Mouse (Mus musculus) WW6 (cell line): ENCODE results near the gene Ccdc183.

Experiments
- DNase-seq: peaks from one replicate; pipeline ENCODE4 v3.0.0-alpha.2; 2013; ENCODE audit warnings: low read depth, low spot score

Ccdc183 gene

DNA sequence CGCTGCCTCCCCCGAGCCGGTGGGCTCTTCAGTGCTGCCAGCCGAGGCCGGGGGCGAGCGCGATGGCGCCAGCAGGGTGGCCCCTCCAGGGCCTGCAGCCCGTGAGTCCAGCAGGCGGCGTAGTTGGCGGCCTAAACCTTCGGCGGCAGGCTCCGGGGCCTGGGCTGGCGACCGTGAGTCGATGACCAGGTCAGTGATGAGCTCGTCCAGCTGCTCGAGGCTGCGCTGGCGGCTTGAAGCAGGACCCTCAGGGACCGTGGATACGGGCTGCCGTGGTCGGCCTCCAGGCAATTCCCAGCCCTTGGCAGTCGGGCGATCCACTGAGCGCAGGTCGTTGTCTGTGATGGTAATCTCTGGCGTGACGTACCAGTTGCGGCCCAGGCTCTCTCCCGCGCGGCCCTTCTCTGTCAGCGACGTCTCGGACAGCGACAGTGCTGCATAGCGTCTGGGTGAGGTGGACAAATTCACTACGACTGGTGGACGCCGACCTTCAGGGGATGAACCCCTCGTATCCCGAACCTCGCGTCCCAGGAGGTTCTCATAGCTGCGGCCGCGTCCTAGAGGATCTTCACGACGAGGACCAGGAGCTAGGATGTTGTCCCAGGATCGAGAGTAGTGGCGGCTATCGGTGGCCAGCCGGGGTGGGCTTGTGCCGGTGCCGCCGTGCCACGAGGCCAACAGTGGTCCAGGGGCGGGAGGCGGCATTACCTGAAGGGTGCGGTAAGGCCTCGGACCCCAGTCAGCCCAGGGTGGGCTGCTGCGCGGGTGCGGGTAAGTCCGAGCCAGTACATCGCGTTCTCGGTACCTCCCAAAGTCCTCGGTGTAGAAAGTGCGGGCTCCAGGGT is 39.3 kb downstream of the Ccdc183 start:
- DNase-seq, result no peak

DNA sequence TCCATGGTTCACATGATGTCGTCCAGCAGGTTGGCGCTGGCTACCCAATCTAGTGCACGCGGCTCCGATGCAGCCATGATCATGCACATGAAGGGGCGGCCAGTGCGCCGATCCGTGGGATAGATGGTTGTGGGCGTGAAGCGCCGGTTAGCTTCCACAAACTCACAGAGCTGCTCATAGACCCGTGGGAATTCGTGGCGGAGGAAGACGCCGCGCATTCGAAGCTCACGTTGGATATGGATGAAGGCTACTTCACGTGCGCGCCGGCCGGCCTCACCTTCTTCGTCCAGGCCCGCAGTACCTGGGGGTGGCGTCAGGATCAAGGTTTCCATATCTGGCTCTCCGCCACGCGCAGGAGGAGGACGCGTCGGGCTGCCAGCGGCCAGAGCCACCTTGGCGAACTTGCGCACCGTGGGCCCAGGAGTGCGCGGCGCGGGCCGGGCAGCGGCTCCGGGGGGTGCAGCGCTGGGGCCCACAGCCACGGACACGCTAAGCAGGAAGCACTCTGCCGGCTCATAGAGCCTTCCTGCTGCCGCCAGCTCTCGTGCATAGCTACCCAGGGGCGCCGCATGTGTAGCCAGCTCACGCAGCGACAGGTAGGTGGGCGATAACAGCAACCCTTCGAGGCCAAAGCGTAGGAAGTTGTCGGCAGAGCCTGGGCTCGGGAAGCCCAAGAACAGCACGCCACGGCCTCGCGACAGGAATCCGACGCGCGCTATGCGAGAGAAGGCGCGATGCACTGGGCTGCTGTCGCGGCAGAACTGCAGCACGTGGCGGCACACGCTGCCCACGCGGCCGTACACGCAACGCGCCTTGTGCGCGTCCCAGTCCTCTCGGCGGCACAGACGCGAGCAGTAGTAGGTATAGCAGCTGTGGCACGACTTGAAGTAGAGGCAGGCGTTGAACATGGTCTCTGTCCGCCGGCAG is 40.2 kb downstream of the Ccdc183 start:
- no peak for DNase-seq

GRCm38 (mm10) chr2:25576028-25576850 is 41.2 kb downstream of the Ccdc183 start:
- no peak for DNase-seq

GRCm38 (mm10) chr2:25575432-25576027 is 41.9 kb downstream of the Ccdc183 start:
- no peak for DNase-seq

DNA sequence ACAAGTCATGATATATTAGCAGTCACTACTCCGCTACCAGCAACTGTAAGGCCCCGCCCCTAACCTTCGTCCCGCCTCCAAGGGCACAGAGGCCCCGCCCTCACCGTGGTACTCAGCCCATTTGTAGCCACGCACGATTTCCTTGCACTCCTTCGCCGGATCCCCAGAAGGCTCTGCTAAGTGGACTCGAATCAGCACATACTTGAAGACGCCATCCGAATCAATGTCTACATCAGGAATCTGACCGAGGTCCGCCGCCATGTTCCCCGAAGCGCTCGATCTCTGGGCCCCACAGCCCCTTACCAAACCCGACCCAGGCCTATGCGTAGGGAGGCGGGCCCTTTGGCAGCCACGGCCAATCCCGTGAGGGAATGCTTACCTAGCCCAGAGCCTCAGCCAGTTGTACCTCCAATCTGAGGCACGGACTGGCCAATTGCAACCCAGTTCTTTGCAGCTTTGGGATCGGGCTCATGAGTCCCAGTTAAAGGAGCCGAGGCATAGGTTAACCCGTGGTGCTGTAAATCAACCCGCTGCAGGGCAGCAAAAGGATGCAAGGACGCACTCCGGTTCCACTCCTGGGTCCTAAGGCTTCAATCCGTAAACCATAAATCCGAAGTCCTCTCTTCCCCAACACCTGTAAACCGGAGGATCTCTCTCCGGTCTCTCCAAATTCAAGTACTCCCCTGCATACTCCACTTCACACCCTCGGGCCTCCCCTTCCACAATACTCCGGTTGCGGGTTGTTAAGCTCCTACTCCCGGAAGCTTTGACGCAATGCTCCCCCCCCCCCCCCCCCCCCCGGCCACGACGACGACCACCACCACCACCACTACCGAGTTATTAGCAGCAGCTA is 42.7 kb downstream of the Ccdc183 start, which contains the start of the genes Mamdc4 and Phpt1:
Mamdc4 (minus strand) TSS at position 267 of the 853 bp plus-strand sequence.
Phpt1 (minus strand) TSS at position 646 of the 853 bp plus-strand sequence.
- peak; percentile 95 for DNase-seq

DNA sequence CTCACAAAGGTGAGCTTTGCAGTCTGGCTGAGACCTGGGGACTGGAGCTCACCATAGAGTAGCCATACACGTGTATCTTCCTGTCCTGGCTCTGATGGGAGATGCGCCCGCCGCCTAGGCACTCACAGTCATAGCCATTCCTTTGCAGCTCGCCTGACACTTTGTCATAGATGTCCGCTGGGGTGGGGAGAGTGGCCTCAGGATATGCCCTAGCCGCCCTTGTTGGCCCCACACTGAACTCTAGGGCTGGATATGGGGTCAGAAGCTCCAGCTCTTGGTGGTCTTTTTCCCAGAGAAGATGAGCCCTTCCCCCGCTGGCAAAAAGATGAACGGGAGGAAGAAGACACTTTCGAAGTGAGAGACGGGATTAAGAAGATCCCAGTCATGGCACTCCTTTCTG is 43.3 kb downstream of the Ccdc183 start:
- DNase-seq, result no peak

- DNase-seq, result no peak
Measured at GRCm38 (mm10) chr2:25573068-25573467, 44.4 kb downstream of the Ccdc183 start.

DNA sequence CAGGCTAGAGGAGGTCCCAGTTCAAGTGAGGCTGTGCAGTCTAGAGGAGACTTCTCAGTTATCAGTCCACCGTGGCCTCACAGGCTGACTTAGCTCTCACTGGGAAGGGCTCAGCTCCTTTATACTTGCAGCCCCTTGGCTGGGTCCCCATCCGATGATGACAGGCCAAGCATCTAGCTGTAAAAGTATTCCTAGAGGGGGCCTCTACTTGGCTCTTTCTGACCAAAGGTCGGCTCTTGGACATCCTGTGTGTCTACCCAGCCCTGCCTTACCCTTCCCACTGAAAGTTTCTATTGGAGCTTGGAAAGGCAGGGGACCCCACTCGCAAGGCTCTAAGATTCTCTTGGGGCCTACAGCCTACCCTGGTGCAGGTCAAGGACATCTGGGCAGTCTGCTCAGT is 46.3 kb downstream of the Ccdc183 start:
- no peak for DNase-seq

- DNase-seq, result no peak
Measured at GRCm38 (mm10) chr2:25569323-25569722, 48.2 kb downstream of the Ccdc183 start.

GRCm38 (mm10) chr2:25568473-25569019 is 48.9 kb downstream of the Ccdc183 start:
- no peak for DNase-seq

- no peak for DNase-seq
Measured at GRCm38 (mm10) chr2:25566558-25566957, 50.9 kb downstream of the Ccdc183 start.

DNA sequence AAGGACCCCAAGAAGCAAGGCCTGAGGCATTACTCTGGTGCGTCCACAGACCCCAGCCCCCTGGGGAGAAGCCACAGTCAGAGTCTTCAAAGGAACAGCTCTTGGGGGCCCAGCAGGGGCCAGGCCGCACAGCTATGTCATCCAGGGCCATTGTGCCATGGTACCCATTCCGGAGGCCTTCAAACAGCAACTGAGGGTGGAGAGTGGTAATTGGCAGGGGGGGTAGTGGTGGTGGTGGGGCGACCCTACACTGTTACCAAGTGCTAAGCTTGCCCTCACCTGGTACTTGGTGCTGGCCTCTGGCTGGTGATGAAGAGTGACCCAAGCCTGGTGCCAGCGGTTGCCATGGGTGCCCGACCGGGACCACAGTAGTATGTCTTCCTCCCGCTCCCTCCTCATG is 51.7 kb downstream of the Ccdc183 start:
- no peak for DNase-seq

DNA sequence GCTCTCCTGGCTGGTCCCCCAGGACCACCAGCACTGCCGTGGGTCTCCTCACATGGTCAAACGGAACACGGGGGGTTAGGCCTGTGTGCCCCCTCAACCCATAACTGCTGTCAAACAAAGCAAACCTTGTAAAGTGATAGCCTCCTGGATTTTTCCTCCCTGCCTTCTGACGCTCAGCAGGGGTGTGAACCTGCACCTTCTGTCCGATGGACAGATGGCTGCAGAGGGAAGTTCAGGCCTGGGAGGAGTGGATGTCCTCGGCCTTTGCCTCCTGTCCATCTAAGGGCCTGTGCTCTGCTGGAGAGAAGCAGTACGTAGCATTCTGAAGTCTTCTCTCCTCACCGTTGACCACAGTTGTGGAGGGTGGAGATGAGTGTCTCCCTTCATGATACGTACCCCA is 55.5 kb downstream of the Ccdc183 start:
- no peak for DNase-seq

DNA sequence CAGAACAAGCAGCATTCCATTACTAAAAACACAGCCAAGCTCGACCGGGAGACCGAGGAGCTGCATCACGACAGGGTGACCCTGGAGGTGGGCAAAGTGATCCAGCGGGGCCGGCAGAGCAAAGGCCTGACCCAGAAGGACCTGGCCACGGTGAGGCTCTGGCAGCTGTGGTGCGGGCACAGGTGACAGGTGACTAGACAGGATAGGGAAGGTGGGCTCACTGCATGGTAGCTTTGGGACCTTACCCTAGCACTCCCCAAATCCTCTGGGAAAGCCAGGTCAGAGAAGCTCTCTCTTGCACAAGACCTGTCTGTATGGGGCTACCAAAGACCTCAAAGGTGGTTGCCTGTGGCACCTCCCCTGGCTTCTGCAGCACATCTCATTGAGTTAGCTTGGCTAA is 56.9 kb downstream of the Ccdc183 start:
- DNase-seq, result no peak

- DNase-seq, result no peak
Measured at GRCm38 (mm10) chr2:25558774-25559173, 58.7 kb downstream of the Ccdc183 start.
